Mouse (Mus musculus) common myeloid progenitor, adult 5-6 weeks (primary cell): ENCODE measurements at regions not wholly inside any gene's neighbourhood (a gene's known extent, or its start where the extent isn't known, plus 50 kb on each side); places are given as distances from the start of the nearest gene placed in this dataset.

ENCODE experiments used
- ATAC-seq: replicated peaks from 2 replicates; pipeline ENCODE4 v1.8.0; 2016; ENCODE audit warnings: low read depth, mild to moderate bottlenecking, moderate TSS enrichment, inconsistent platforms; ENCODE audit not compliant: poor library complexity, severe bottlenecking

- peak; percentile 18; the same call in 1 of the 2 replicates for ATAC-seq
These were observed 364.6 kb upstream of the Acvr2a start for GRCm38 (mm10) chr2:48449165-48449842.

DNA sequence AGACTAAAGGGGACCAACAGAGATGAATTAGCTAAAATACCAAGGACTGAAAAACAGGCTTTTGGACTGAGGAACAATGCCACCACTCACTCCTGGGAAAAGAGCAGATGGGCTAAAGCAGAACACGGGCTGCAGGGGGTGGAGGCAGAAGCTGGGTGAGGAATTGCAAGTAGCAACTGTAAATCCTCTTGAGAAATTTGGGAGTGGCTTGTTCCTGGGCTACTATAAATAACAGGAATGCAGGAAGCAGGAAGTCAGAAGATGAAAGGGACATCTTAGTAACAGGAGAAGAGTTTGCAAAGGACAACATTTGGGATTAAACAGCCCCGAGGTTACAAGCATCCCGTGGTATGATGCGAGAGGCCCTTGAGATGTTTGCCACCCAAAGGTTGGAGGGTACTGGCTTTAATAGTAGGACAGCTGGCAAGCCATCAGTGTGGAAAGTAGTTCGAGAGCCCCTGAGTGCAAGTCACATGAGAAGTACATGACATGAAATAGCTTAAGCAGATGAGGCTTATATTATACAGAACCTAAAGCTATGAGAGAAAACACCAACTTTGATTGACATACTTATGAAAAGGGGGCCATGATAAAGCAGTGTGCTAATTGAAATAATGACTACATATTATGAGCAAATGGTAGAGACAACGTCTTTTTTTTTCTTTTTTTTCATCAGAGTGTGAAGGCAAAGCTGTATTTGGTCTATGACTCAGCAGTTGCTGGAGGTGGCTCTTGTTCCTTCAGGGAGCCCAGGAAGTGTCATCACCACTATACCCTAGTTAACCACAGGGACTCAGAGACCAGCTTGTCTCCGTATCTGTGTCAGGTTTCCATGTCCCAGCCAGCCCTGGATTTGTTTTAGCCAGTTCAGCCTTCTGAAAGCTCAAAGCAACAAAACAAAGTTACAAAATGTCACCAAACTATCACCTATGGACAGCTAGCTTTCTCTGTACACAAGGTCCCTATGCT is 357.6 kb upstream of the Acvr2a start:
- ATAC-seq = peak; percentile 97

GRCm38 (mm10) chr2:48457117-48457516 is 356.8 kb upstream of the Acvr2a start:
- ATAC-seq = no peak

GRCm38 (mm10) chr2:48465483-48465882 is 348.4 kb upstream of the Acvr2a start:
- ATAC-seq = no peak

DNA sequence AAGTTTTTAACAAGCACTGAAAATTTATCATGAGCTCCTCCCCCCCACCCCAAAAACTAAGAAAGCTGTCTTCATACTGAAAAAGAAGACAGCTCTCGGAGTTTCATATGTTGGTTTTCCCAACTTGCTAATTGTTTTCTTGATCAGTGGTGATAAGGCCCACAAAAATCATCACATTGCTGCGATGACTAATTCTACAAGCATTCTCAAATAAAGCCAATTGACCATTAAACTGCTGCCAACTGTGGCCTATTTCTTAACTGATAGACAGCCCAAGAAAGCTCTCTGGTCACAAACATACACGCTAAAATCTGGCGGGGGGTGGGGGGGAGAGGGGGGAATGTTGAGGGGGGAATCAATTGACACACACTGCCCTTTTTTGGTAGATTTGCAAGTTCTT is 345.0 kb upstream of the Acvr2a start:
- ATAC-seq = no peak

- 0 out of 2 replicates have a peak, but pooled peaks have one; percentile 29 for ATAC-seq
These were observed 344.6 kb upstream of the Acvr2a start for GRCm38 (mm10) chr2:48469357-48469756.

GRCm38 (mm10) chr2:48473102-48473501 is 340.8 kb upstream of the Acvr2a start:
- 0 out of 2 replicates have a peak, but pooled peaks have one; percentile 11 for ATAC-seq

DNA sequence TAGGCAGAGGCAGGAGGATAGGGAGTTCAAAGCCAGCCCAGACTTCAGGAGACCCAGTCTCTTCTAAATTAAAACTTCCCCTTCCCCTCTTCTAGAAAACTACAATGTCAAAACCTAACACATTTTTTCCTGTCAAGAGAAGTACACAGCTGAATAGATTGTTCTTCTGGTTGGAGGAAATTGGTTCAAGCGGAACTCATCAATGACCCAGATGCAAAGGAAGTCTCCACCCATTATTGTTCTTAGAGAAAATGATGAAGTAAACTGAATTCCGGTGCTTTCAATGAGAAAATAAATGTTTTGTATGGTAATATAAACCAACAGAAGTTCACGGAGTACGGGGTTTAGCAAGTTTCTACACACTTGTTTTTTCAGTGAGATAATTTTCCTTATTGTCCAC is 339.3 kb upstream of the Acvr2a start:
- ATAC-seq = no peak

DNA sequence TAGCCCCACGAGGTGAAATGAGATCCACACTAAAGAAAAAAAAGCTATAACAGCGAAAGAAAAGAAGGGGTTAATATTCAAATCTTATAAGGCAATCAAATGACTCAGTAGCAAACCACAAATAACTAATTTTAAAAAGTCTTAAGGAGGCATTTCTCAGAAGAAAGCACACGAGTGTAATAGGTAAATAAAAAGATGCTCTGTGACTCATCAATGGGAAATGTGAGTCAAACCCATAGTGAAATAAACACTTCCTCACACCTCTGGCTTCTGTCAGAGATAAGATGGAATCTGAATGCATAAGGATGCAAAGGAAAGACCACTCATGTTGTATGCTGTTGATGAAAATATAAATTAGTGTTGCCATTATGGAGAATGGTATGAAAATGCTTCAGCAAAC is 337.1 kb upstream of the Acvr2a start:
- no peak for ATAC-seq

- no peak for ATAC-seq
These were observed 336.6 kb upstream of the Acvr2a start for GRCm38 (mm10) chr2:48477336-48477735.

GRCm38 (mm10) chr2:48479601-48480000 is 334.3 kb upstream of the Acvr2a start:
- no peak for ATAC-seq

- no peak for ATAC-seq
These were observed 333.3 kb upstream of the Acvr2a start for GRCm38 (mm10) chr2:48480428-48481191.

- ATAC-seq = no peak
These were observed 332.6 kb upstream of the Acvr2a start for GRCm38 (mm10) chr2:48481209-48481742.

DNA sequence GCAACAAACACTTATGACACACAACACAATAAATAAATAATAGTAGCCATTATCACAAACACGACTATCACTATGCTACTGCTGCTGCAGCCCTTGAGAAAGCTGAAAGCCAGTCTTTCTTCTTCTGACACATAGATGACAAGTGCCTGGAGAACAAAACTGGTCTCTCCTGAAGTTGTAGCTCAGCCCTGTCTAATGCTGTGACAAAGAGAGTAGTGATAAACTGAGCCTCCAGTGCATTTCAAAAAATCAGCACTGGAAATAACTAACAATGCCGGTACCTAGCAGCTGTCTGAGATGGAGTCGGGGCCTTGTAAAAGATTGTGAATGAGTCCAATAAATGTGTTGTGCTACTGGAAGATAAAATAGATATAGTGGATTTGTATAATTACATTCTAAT is 320.3 kb upstream of the Acvr2a start:
- no peak for ATAC-seq

GRCm38 (mm10) chr2:48494065-48494464 is 319.8 kb upstream of the Acvr2a start:
- no peak for ATAC-seq

- no peak for ATAC-seq
These were observed 319.3 kb upstream of the Acvr2a start for GRCm38 (mm10) chr2:48494632-48495031.

DNA sequence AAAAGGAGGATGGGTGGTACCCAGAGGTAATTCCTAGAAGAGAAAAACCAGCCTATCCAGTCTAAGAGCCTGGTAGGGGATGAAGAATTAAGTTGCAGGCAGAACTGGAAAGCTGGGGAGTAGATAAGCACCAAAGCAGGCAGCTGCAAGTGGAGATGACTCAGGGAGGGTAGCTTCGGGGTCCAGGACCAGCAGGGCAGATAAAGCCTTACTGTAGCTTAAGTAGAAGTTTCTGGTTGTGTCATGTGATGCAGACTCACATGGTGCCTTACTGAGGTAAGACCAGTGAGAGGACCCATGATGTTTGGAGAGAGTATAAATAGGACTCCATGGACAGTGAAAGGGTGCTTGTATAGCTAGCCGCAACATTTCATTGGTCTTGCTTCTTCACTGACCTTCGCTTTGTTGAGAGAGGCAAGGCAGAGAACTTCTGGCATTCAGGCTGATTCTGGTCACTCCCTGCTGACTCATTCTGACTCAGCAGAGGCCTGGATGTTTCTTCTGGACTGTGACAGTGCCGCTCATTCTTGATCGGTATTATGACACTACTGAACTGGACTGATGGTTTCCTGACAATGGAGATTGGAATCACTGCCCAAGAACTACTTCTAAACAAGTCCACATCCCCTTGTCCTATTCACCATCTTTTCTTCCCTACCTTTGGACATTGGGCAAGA is 315.7 kb upstream of the Acvr2a start:
- no peak for ATAC-seq

GRCm38 (mm10) chr2:48499396-48499795 is 314.5 kb upstream of the Acvr2a start:
- no peak for ATAC-seq

DNA sequence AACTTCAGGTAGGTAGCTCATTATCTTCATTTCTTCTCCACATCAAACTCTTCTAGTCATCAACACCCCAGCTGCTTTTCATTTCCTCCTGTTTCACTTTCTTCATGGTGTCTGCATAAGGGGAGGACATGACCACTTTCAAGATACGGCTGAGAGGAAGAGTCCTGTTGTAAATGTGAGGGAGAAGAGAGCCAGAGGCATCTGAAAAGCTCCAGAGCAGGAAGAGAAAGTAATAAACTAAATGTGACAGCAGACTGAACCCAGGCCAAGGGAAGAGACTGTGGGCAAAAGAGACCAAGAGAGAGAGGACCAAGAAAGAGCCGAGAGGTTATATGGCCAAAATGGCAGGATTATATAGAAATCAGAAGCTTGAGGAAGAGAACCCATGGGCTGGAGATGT is 312.5 kb upstream of the Acvr2a start:
- ATAC-seq = no peak

DNA sequence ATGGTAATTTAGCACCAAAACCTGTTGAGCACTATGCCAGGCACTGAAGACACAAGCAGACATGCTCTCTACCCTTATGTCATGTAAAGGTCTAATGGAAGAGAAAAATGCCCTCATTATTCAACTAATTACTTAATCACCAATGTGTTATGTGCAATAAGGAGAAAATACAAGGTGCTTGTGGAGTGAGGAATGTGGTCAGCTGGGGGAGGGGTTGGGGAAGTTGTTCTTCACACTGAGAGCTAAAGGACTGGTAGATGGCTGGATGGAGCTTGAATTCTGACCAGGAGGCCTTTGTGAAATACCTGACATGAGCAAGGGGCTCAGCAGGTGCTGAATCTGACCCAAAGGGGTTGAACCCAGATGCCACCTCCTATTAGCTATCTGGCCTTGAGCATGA is 300.1 kb upstream of the Acvr2a start:
- ATAC-seq = no peak
